Comparison of ENCODE assay signal across 8 mouse cellular contexts in genomic region chr10:20312736-20313301, GRCm38 (mm10). TPM values are rescaled to one million over a fixed set of nuclear protein-coding genes. Genes with fewer than 3 reads are reported as not detected.
DNase-seq lines count a peak whose midpoint lies in the region; ATAC-seq and TF ChIP-seq lines count a peak whose summit lies in the region.

No protein-coding gene starts in this region.

- H3K79me2 ChIP-seq in myocyte (ENCODE audit: control insufficient read depth, insufficient read depth) = peaks cover 52% of the 10 kb centered on the region

- peak overlapping the region; percentile 69 for H3ac ChIP-seq in myocyte (ENCODE audit: control insufficient read depth, insufficient read length)

- peak overlapping the region; percentile 70 for H3K4me2 ChIP-seq in heart, embryonic 14.5 days (ENCODE audit: low read length)
- H3K4me2 ChIP-seq in liver, embryonic 11.5 days = peak overlapping the region; percentile 85
- H3K4me2 ChIP-seq in myocyte (ENCODE audit: low read depth) = peak overlapping the region; percentile 80

- TF ChIP-seq POLR2A in myocyte (IDR thresholded peaks at IDR 0.05; ENCODE audit: insufficient read length, low read depth) = no peak

- no peaks in the 10 kb centered on the region for H3K27me3 ChIP-seq in heart, embryonic 14.5 days (ENCODE audit: control insufficient read depth, insufficient read depth, low read length)
- H3K27me3 ChIP-seq in liver, embryonic 11.5 days (replicated peaks; ENCODE audit: control insufficient read depth, insufficient read depth, low read length) = no peaks in the 10 kb centered on the region
- H3K27me3 ChIP-seq in myocyte (ENCODE audit: control insufficient read depth, insufficient read depth, insufficient read length) = no peaks in the 10 kb centered on the region

- peak; percentile 86 to 89 for DNase-seq in CD8-positive naive resting alpha-beta T cell, adult 2 months (ENCODE audit: low read depth in 2 of 2, low spot score in 2 of 2)
- peak; percentile 64 for DNase-seq in c-Kit-negative CD71-positive TER-119-positive erythroid progenitor cells, embryonic 14.5 days (ENCODE audit: low read depth, low spot score)
- DNase-seq in fibroblast of lung, adult 2 months (ENCODE audit: low read depth) = peak; percentile 24
- peak; percentile 95 for DNase-seq in kidney, postnatal 10 days
- DNase-seq in liver, embryonic 11.5 days (ENCODE audit: low spot score) = peak; percentile 89
- peak; percentile 82 to 92 for DNase-seq in spleen, postnatal 4 days (ENCODE audit: low spot score in 2 of 2)

- ATAC-seq in heart, embryonic 14.5 days (ENCODE audit: insufficient number of reproducible peaks, insufficient read depth, low FRiP score, low read depth) = peak; percentile 79
- peak; percentile 69 for ATAC-seq in liver, embryonic 11.5 days (replicated peaks; ENCODE audit: low FRiP score)

- H3K4me3 ChIP-seq in heart, embryonic 14.5 days (ENCODE audit: control insufficient read depth in 1 of 2, insufficient read depth in 1 of 2, low read depth in 1 of 2, low read length in 2 of 2) = peak overlapping the region; percentile 88 to 93
- H3K4me3 ChIP-seq in liver, embryonic 11.5 days (ENCODE audit: low read depth, low read length) = peak overlapping the region; percentile 88
- peak overlapping the region; percentile 92 for H3K4me3 ChIP-seq in myocyte

- WGBS in heart, embryonic 14.5 days = under 1% methylated on average over 50 of the region's 54 CpGs
- WGBS in liver, embryonic 11.5 days = under 1% methylated on average over 54 of the region's 54 CpGs

- peaks cover 17% of the 10 kb centered on the region; the same call in 1 of the 2 replicates for H3K36me3 ChIP-seq in heart, embryonic 14.5 days (ENCODE audit: control insufficient read depth, insufficient read depth, low read length)
- no peaks in the 10 kb centered on the region for H3K36me3 ChIP-seq in liver, embryonic 11.5 days (ENCODE audit: control insufficient read depth, insufficient read depth, low read length)
- peaks cover 3% of the 10 kb centered on the region for H3K36me3 ChIP-seq in myocyte (ENCODE audit: control insufficient read depth, insufficient read depth)

- H3K4me1 ChIP-seq in heart, embryonic 14.5 days (ENCODE audit: control insufficient read depth in 2 of 2, insufficient read depth in 2 of 2, low read length in 2 of 2) = peaks cover 2 to 26% of the 10 kb centered on the region in 2 experiments
- H3K4me1 ChIP-seq in liver, embryonic 11.5 days (replicated peaks; ENCODE audit: control insufficient read depth, insufficient read depth, low read length) = peaks cover 22% of the 10 kb centered on the region

- peak overlapping the region; percentile 97 for H3K9ac ChIP-seq in heart, embryonic 14.5 days (ENCODE audit: low read length)
- peak overlapping the region; percentile 98 for H3K9ac ChIP-seq in liver, embryonic 11.5 days (ENCODE audit: low read depth, low read length)

- no peaks in the 10 kb centered on the region for H3K9me3 ChIP-seq in heart, embryonic 14.5 days (ENCODE audit: control insufficient read depth, low read length)
- no peaks in the 10 kb centered on the region for H3K9me3 ChIP-seq in liver, embryonic 11.5 days (ENCODE audit: control insufficient read depth, low read length)

- H3K27ac ChIP-seq in heart, embryonic 14.5 days (replicated peaks in 1 of 2; ENCODE audit: control insufficient read depth in 1 of 2, insufficient read depth in 1 of 2, low read depth in 2 of 2, low read length in 2 of 2) = peak overlapping the region; percentile 100
- peak overlapping the region; percentile 100 for H3K27ac ChIP-seq in liver, embryonic 11.5 days (ENCODE audit: low read depth, low read length)

TF ChIP-seq in myocyte, 11 proteins besides CTCF, POLR2A, EP300 and RAD21:
- TF ChIP-seq POLR2AphosphoS2 (IDR thresholded peaks at IDR 0.05; ENCODE audit: insufficient read length, low read depth) (peak; percentile 40), USF1 (IDR thresholded peaks at IDR 0.05; ENCODE audit: low read depth) (no peak), SRF (IDR thresholded peaks at IDR 0.05; ENCODE audit: control insufficient read depth, insufficient read length, low read depth) (peak; percentile 3), MAX (IDR thresholded peaks at IDR 0.05; ENCODE audit: low read depth) (no peak)

RNA-seq across cellular contexts. Expression of gene Bclaf1, which starts 0.6 kb away (rescaled TPM):
- polyA plus RNA-seq in heart, embryonic 14.5 days (2014; fragmentation: Nextera tagmentation; extraction: Ambion mirVana) = 86.5 and 89.4 TPM in 2 replicates
- 129 and 133 TPM in 2 replicates for polyA plus RNA-seq in liver, embryonic 11.5 days (2014; fragmentation: Nextera tagmentation; extraction: Ambion mirVana)
- polyA plus RNA-seq in myocyte (2012; fragmentation: generic; extraction: Trizol) = 12.5 TPM

RNA-seq across cellular contexts. Expression of gene Mtfr2, which starts 34.8 kb away (rescaled TPM):
- 1.5 and 1.7 TPM in 2 replicates for polyA plus RNA-seq in heart, embryonic 14.5 days (2014; fragmentation: Nextera tagmentation; extraction: Ambion mirVana)
- polyA plus RNA-seq in liver, embryonic 11.5 days (2014; fragmentation: Nextera tagmentation; extraction: Ambion mirVana) = 3.0 and 4.1 TPM in 2 replicates
- polyA plus RNA-seq in myocyte (2012; fragmentation: generic; extraction: Trizol) = 1.3 TPM

Comparison
In these comparisons a context has a peak if more than half of its experiments do, and no peak if none do; other contexts are left out.
1. Peak in every context shown above with its lines: DNase-seq, ATAC-seq, H3K4me3 ChIP-seq and H3K27ac ChIP-seq.
2. DNase-seq: peak in every context shown above with its lines; median percentile 95 in kidney, postnatal 10 days; 89 in liver, embryonic 11.5 days; 88 in CD8-positive naive resting alpha-beta T cell, adult 2 months; 87 in spleen, postnatal 4 days; 64 in c-Kit-negative CD71-positive TER-119-positive erythroid progenitor cells, embryonic 14.5 days; 24 in fibroblast of lung, adult 2 months.